Mouse (Mus musculus) E14TG2a.4 (cell line): ENCODE data around the gene Srd5a3.

Experiments
- CTCF ChIP-seq: conservative IDR thresholded peaks from 2 replicates; pipeline ENCODE4 v1.5.1; 2014; ENCODE audit warnings: low read length
- POU5F1 ChIP-seq: IDR thresholded peaks from 2 replicates; pipeline ENCODE4 v1.6.1; 2014; ENCODE audit warnings: low read length, borderline replicate concordance

GRCm38 (mm10) chr5:76194377-76194945 lies 54.4 kb downstream of the Srd5a3 start:
- TF ChIP-seq CTCF (no peak), POU5F1 (no peak)
